Mouse (Mus musculus) CH12.LX (cell line): Measurements from ENCODE around the gene Med11.

Experiments
- CTCF ChIP-seq, 2 experiments: IDR thresholded peaks in 1 of 2; conservative IDR thresholded peaks in 1 of 2; 2 replicates each; pipeline ENCODE4 v1.5.1; 2011 to 2012; ENCODE audit warnings: low read depth in 2 of 2, low read length in 2 of 2, improper control_type of control experiment in 1 of 2, inconsistent platforms in 1 of 2, mild to moderate bottlenecking in 1 of 2, moderate library complexity in 1 of 2
- EP300 ChIP-seq: IDR thresholded peaks from 2 replicates; pipeline ENCODE4 v1.6.1; 2011; ENCODE audit warnings: low read length, improper control_type of control experiment
- ETS1 ChIP-seq: conservative IDR thresholded peaks from 2 replicates; pipeline ENCODE4 v1.6.1; 2012; ENCODE audit warnings: low read depth, mild to moderate bottlenecking, inconsistent platforms, low read length, improper control_type of control experiment, moderate library complexity
- GABPA ChIP-seq: IDR thresholded peaks from 2 replicates; pipeline ENCODE4 v1.6.1; 2012; ENCODE audit warnings: low read depth, low read length, improper control_type of control experiment, inconsistent platforms; ENCODE audit not compliant: insufficient replicate concordance
- HCFC1 ChIP-seq: IDR thresholded peaks from 2 replicates; pipeline ENCODE4 v1.6.1; 2012; ENCODE audit warnings: low read depth, mild to moderate bottlenecking, inconsistent platforms, low read length, improper control_type of control experiment
- MAX ChIP-seq: IDR thresholded peaks from 2 replicates; pipeline ENCODE4 v1.6.1; 2011; ENCODE audit warnings: low read length, improper control_type of control experiment
- POLR2A ChIP-seq: IDR thresholded peaks from 2 replicates; pipeline ENCODE4 v1.6.1; 2011; ENCODE audit warnings: low read depth, mild to moderate bottlenecking, improper control_type of control experiment, low read length
- POLR2AphosphoS2 ChIP-seq: IDR thresholded peaks from 2 replicates; pipeline ENCODE4 v1.6.1; 2011; ENCODE audit warnings: low read depth, low read length, improper control_type of control experiment
- TCF12 ChIP-seq: IDR thresholded peaks from 2 replicates; pipeline ENCODE4 v1.6.1; 2014; ENCODE audit warnings: low read depth, mild to moderate bottlenecking, inconsistent platforms, low read length, improper control_type of control experiment
- USF2 ChIP-seq: conservative IDR thresholded peaks from 2 replicates; pipeline ENCODE4 v1.6.1; 2011; ENCODE audit warnings: low read depth, low read length, improper control_type of control experiment
- ZKSCAN1 ChIP-seq: IDR thresholded peaks from 2 replicates; pipeline ENCODE4 v1.6.1; 2012; ENCODE audit warnings: low read depth, inconsistent platforms, low read length, improper control_type of control experiment, borderline replicate concordance

DNA sequence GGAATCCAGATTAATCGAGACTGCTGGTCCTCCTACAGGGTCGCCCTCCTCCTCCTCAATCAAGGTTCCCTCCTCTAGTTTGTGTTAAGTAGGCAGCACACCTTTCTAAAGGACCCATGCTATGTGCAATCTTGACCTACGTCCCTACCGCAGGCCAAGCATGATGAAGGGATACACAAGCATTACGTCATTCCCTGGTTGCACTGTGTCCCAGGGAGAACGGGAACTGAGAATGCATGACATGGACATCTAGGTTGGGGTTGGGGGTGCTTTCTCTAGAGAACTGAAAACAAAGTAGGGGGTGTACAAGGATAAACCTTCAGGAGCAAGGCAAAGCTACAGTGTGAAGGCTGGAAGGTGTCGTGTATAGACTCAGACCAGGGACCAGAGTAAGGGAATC is 9.8 kb upstream of the Med11 start:
- TF ChIP-seq MAX (no peak), CTCF (conservative IDR thresholded peaks at IDR 0.05 in 1 of 2, IDR thresholded peaks at IDR 0.05 in 1 of 2; ENCODE audit: low read depth in 2 of 2, low read length in 2 of 2) (no peak), POLR2AphosphoS2 (no peak), POLR2A (no peak), USF2 (no peak), ZKSCAN1 (no peak), GABPA (no peak), TCF12 (no peak), HCFC1 (no peak), EP300 (no peak), ETS1 (no peak)
